Mouse (Mus musculus) limb, embryonic 10.5 days (tissue): ENCODE data around the gene Zfp580. TPM values are rescaled to one million over a fixed set of nuclear protein-coding genes. Genes with fewer than 3 reads are reported as not detected.

Source experiments
- DNase-seq: peaks from one replicate; pipeline ENCODE4 v3.0.0-alpha.2; 2017; ENCODE audit warnings: low spot score
- H3K27ac ChIP-seq: fragments of 300-500 bp; sonication (generic); 2 replicates; pipeline ENCODE4 v1.5.1; 2016; ENCODE audit warnings: mild to moderate bottlenecking
- H3K27me3 ChIP-seq: fragments of 300-500 bp; sonication (generic); 2 replicates; pipeline ENCODE4 v1.6.1; 2016; ENCODE audit warnings: low read depth, mild to moderate bottlenecking; ENCODE audit not compliant: poor library complexity, severe bottlenecking
- H3K36me3 ChIP-seq: fragments of 300-500 bp; sonication (generic); 2 replicates; pipeline ENCODE4 v1.6.1; 2016; ENCODE audit warnings: mild to moderate bottlenecking, moderate library complexity
- H3K4me1 ChIP-seq: fragments of 300-500 bp; sonication (generic); 2 replicates; pipeline ENCODE4 v1.6.1; 2016
- H3K4me3 ChIP-seq: fragments of 300-500 bp; sonication (generic); 2 replicates; pipeline ENCODE4 v1.5.1; 2016; ENCODE audit warnings: mild to moderate bottlenecking, moderate library complexity
- H3K9me3 ChIP-seq: fragments of 300-500 bp; sonication (generic); replicated peaks from 2 replicates; pipeline ENCODE4 v1.6.1; 2016; ENCODE audit warnings: mild to moderate bottlenecking
- WGBS: fragments of 180-500 bp; shearing (Covaris S2); methylation state at CpG from one replicate; pipeline ENCODE4 v1.1.7; 2016; 5-methylcytosine and 5-hydroxymethylcytosine counted together
- polyA plus RNA-seq: library from polyadenylated mRNA; unstranded; fragments of >200 nt; fragmentation: Nextera tagmentation; extraction: Ambion mirVana; gene quantifications from 2 replicates; pipeline ENCODE4 v1.2.1, GENCODE M21; 2016

The Zfp580 gene
- polyA plus RNA-seq, 1 experiment from 2014 or later = 34.3 TPM

GRCm38 (mm10) chr7:5020000-5020681, 31.2 kb upstream of the Zfp580 start, which contains the start of the genes Zfp865 and Ccdc106:
Gene Zfp865 (plus strand): TSS chr7:5020376.
Gene Ccdc106 (plus strand): TSS chr7:5020553.
- Histone ChIP-seq H3K27ac (peak within 1 kb of the TSS; percentile 97), H3K36me3 (peaks cover 54% of the 10 kb centered on the region), H3K4me1 (peaks cover 24% of the 10 kb centered on the region), H3K4me3 (peak within 1 kb of the TSS; percentile 84), H3K27me3 (no peaks in the 10 kb centered on the region), H3K9me3 (no peaks in the 10 kb centered on the region)
- under 1% methylated on average over 49 of the region's 49 CpGs for WGBS
- DNase-seq = peak; percentile 100

GRCm38 (mm10) chr7:5020685-5021084, 30.7 kb upstream of the Zfp580 start:
- no peak for DNase-seq
- under 1% methylated on average over 14 of the region's 15 CpGs for WGBS
- peaks cover 21% of the 10 kb centered on the region for H3K4me1 ChIP-seq
- H3K27ac ChIP-seq = peak overlapping the region; percentile 97
- peak overlapping the region; percentile 84 for H3K4me3 ChIP-seq
- H3K36me3 ChIP-seq = peaks cover 60% of the 10 kb centered on the region
- H3K27me3 ChIP-seq = no peaks in the 10 kb centered on the region
- H3K9me3 ChIP-seq = no peaks in the 10 kb centered on the region

- no peak for DNase-seq
- Histone ChIP-seq H3K27ac (peak overlapping the region; percentile 97), H3K4me3 (peak overlapping the region; percentile 84), H3K4me1 (peaks cover 16% of the 10 kb centered on the region), H3K27me3 (no peaks in the 10 kb centered on the region), H3K9me3 (no peaks in the 10 kb centered on the region), H3K36me3 (peaks cover 65% of the 10 kb centered on the region)
- 60% methylated on average over 5 of the region's 5 CpGs for WGBS
These were observed 30.1 kb upstream of the Zfp580 start for GRCm38 (mm10) chr7:5021197-5021596.

GRCm38 (mm10) chr7:5029543-5029942, 21.8 kb upstream of the Zfp580 start:
- H3K4me1 ChIP-seq = no peaks in the 10 kb centered on the region
- peaks cover 99% of the 10 kb centered on the region for H3K36me3 ChIP-seq
- 95% methylated on average over 22 of the region's 22 CpGs for WGBS
- H3K4me3 ChIP-seq = peak overlapping the region; percentile 5; the same call in 1 of the 2 replicates
- peaks cover 14% of the 10 kb centered on the region; the same call in 1 of the 2 replicates for H3K27me3 ChIP-seq
- H3K27ac ChIP-seq = no peak overlapping the region
- DNase-seq = no peak
- H3K9me3 ChIP-seq = peaks cover 37% of the 10 kb centered on the region

- Histone ChIP-seq H3K9me3 (peaks cover 37% of the 10 kb centered on the region), H3K4me1 (no peaks in the 10 kb centered on the region), H3K27me3 (peaks cover 14% of the 10 kb centered on the region; the same call in 1 of the 2 replicates), H3K27ac (no peak overlapping the region), H3K36me3 (peaks cover 99% of the 10 kb centered on the region), H3K4me3 (peak overlapping the region; percentile 9; the same call in 1 of the 2 replicates)
- DNase-seq = no peak
- 87% methylated on average over 21 of the region's 21 CpGs for WGBS
These were observed 21.4 kb upstream of the Zfp580 start for GRCm38 (mm10) chr7:5029946-5030345.

GRCm38 (mm10) chr7:5030554-5031275, 20.6 kb upstream of the Zfp580 start:
- Histone ChIP-seq H3K27me3 (peaks cover 14% of the 10 kb centered on the region; the same call in 1 of the 2 replicates), H3K9me3 (peaks cover 38% of the 10 kb centered on the region), H3K36me3 (peaks cover 99% of the 10 kb centered on the region), H3K4me1 (no peaks in the 10 kb centered on the region), H3K4me3 (peak overlapping the region; percentile 9), H3K27ac (no peak overlapping the region)
- DNase-seq = no peak
- WGBS = 82% methylated on average over 63 of the region's 63 CpGs

- Histone ChIP-seq H3K9me3 (peaks cover 41% of the 10 kb centered on the region), H3K4me3 (peak overlapping the region; percentile 9; the same call in 1 of the 2 replicates), H3K27ac (no peak overlapping the region), H3K36me3 (peaks cover 99% of the 10 kb centered on the region), H3K4me1 (no peaks in the 10 kb centered on the region), H3K27me3 (peaks cover 14% of the 10 kb centered on the region; the same call in 1 of the 2 replicates)
- 72% methylated on average over 46 of the region's 46 CpGs for WGBS
- DNase-seq = no peak
These were observed 19.8 kb upstream of the Zfp580 start for GRCm38 (mm10) chr7:5031496-5031895.

- no peak within 1 kb of the TSS for H3K4me3 ChIP-seq
- H3K27ac ChIP-seq = no peak within 1 kb of the TSS
- peaks cover 80% of the 10 kb centered on the region for H3K36me3 ChIP-seq
- peaks cover 41% of the 10 kb centered on the region for H3K9me3 ChIP-seq
- peaks cover 4% of the 10 kb centered on the region; the same call in 1 of the 2 replicates for H3K4me1 ChIP-seq
- no peak for DNase-seq
- WGBS = 87% methylated on average over 3 of the region's 3 CpGs
- H3K27me3 ChIP-seq = peaks cover 14% of the 10 kb centered on the region; the same call in 1 of the 2 replicates
These were observed 17.5 kb upstream of the Zfp580 start, which contains the start of gene 4632433K11Rik for GRCm38 (mm10) chr7:5033818-5034217. Gene 4632433K11Rik (plus strand): TSS chr7:5034118.

GRCm38 (mm10) chr7:5035628-5036027, 15.7 kb upstream of the Zfp580 start:
- H3K36me3 ChIP-seq = peaks cover 62% of the 10 kb centered on the region
- no peak overlapping the region for H3K4me3 ChIP-seq
- DNase-seq = no peak
- H3K27ac ChIP-seq = no peak overlapping the region
- peaks cover 4% of the 10 kb centered on the region; the same call in 1 of the 2 replicates for H3K4me1 ChIP-seq
- WGBS = 96% methylated on average over 17 of the region's 17 CpGs
- H3K27me3 ChIP-seq = peaks cover 2% of the 10 kb centered on the region; the same call in 1 of the 2 replicates
- peaks cover 25% of the 10 kb centered on the region for H3K9me3 ChIP-seq

- no peak for DNase-seq
- 95% methylated on average over 9 of the region's 9 CpGs for WGBS
- H3K36me3 ChIP-seq = peaks cover 58% of the 10 kb centered on the region
- H3K27ac ChIP-seq = no peak overlapping the region
- no peak overlapping the region for H3K4me3 ChIP-seq
- H3K4me1 ChIP-seq = peaks cover 4% of the 10 kb centered on the region; the same call in 1 of the 2 replicates
- peaks cover 20% of the 10 kb centered on the region for H3K9me3 ChIP-seq
- H3K27me3 ChIP-seq = no peaks in the 10 kb centered on the region
These were observed 15.2 kb upstream of the Zfp580 start for GRCm38 (mm10) chr7:5036136-5036535.

GRCm38 (mm10) chr7:5037026-5037425, 14.3 kb upstream of the Zfp580 start:
- DNase-seq = no peak
- WGBS = 94% methylated on average over 7 of the region's 7 CpGs

GRCm38 (mm10) chr7:5037467-5037866, 13.9 kb upstream of the Zfp580 start:
- Histone ChIP-seq H3K27me3 (no peaks in the 10 kb centered on the region), H3K9me3 (0 out of 2 replicates have a peak, but pooled peaks cover 7% of the 10 kb centered on the region), H3K4me3 (peak overlapping the region; percentile 81), H3K27ac (no peak overlapping the region; the same call in 1 of the 2 replicates), H3K36me3 (peaks cover 48% of the 10 kb centered on the region), H3K4me1 (peaks cover 4% of the 10 kb centered on the region; the same call in 1 of the 2 replicates)
- 90% methylated on average over 8 of the region's 8 CpGs for WGBS
- no peak for DNase-seq

More at GRCm38 (mm10) chr7:5037026-5037425, 14.3 kb upstream of the Zfp580 start:
- Histone ChIP-seq H3K4me3 (0 out of 2 replicates have a peak overlapping the region, but pooled peaks have one; percentile 15), H3K27ac (no peak overlapping the region), H3K27me3 (no peaks in the 10 kb centered on the region), H3K4me1 (peaks cover 4% of the 10 kb centered on the region; the same call in 1 of the 2 replicates), H3K36me3 (peaks cover 52% of the 10 kb centered on the region), H3K9me3 (peaks cover 11% of the 10 kb centered on the region)
